9 mouse cellular contexts compared by ENCODE assay signal in genomic region chr9:122014241-122014667, GRCm38 (mm10). TPM values are rescaled to one million over a fixed set of nuclear protein-coding genes. Genes with fewer than 3 reads are reported as not detected.
DNase-seq lines count a peak whose midpoint lies in the region; ATAC-seq and TF ChIP-seq lines count a peak whose summit lies in the region.
"Had no signal": no experiment of that assay in that cellular context is flagged by ENCODE, and none has a peak within 500 bp of the region (broad histone marks: within the 10 kb centered on the region; RNA-seq: fewer than 3 reads in every experiment).

No protein-coding gene starts in this region.

- no peaks in the 10 kb centered on the region for H3K36me3 ChIP-seq in neural tube, embryonic 15.5 days
- H3K36me3 ChIP-seq in intestine, embryonic 15.5 days, result no peaks in the 10 kb centered on the region
- H3K36me3 ChIP-seq in stomach, postnatal 0 days (ENCODE audit: control insufficient read depth, insufficient read depth, low read length), result no peaks in the 10 kb centered on the region

- intact Hi-C loops in left cerebral cortex, postnatal 36 days (cut with DNase I), result no loop called here

- WGBS in neural tube, embryonic 15.5 days, result 12% methylated on average over 10 of the region's 10 CpGs
- 11% methylated on average over 10 of the region's 10 CpGs for whole genome bisulfite sequencing in intestine, embryonic 15.5 days
- WGBS in stomach, postnatal 0 days, result 15% methylated on average over 10 of the region's 10 CpGs

- peak; percentile 80 for DNase-seq in neural tube, embryonic 10.5 days (ENCODE audit: extremely low spot score, low spot score)
- DNase-seq in cerebellum, adult 8-10 months, result peak; percentile 83
- peak; percentile 70 to 75 for DNase-seq in frontal cortex, postnatal 25 days (ENCODE audit: low spot score in 2 of 2)
- DNase-seq in left cerebral cortex, postnatal 36 days (ENCODE audit: low spot score in 2 of 2), result peak; percentile 58 to 72
- peak; percentile 84 for DNase-seq in naive thymus-derived CD4-positive, alpha-beta T cell, adult 2 months (ENCODE audit: low read depth)
- peak; percentile 83 for DNase-seq in stomach, postnatal 0 days (ENCODE audit: low spot score)

- no peaks in the 10 kb centered on the region for H3K27me3 ChIP-seq in neural tube, embryonic 15.5 days (replicated peaks)
- no peaks in the 10 kb centered on the region for H3K27me3 ChIP-seq in intestine, embryonic 15.5 days (replicated peaks)
- H3K27me3 ChIP-seq in stomach, postnatal 0 days (ENCODE audit: control insufficient read depth, insufficient read depth, low read length), result no peaks in the 10 kb centered on the region

- no peak overlapping the region for H3K4me3 ChIP-seq in neural tube, embryonic 15.5 days (replicated peaks)
- H3K4me3 ChIP-seq in intestine, embryonic 15.5 days (replicated peaks), result no peak overlapping the region
- H3K4me3 ChIP-seq in stomach, postnatal 0 days (ENCODE audit: low read depth, low read length), result no peak overlapping the region
- H3K4me3 ChIP-seq: erythroblast, embryonic 14.5 days had no signal

- no peaks in the 10 kb centered on the region for H3K9me3 ChIP-seq in neural tube, embryonic 15.5 days (replicated peaks)
- no peaks in the 10 kb centered on the region for H3K9me3 ChIP-seq in intestine, embryonic 15.5 days
- no peaks in the 10 kb centered on the region for H3K9me3 ChIP-seq in stomach, postnatal 0 days (ENCODE audit: control insufficient read depth, low read length)

- H3K4me2 ChIP-seq in neural tube, embryonic 15.5 days, result no peak overlapping the region
- no peak overlapping the region for H3K4me2 ChIP-seq in intestine, embryonic 15.5 days (replicated peaks)
- no peak overlapping the region for H3K4me2 ChIP-seq in stomach, postnatal 0 days (replicated peaks; ENCODE audit: low read depth)

- ATAC-seq in neural tube, embryonic 15.5 days (ENCODE audit: low FRiP score), result no peak
- ATAC-seq in intestine, embryonic 15.5 days, result peak; percentile 28; the same call in 1 of the 2 replicates
- peak; percentile 49 for ATAC-seq in stomach, postnatal 0 days (ENCODE audit: low FRiP score, low TSS enrichment)

- TF ChIP-seq CTCF in stomach, postnatal 0 days (IDR thresholded peaks at IDR 0.05; ENCODE audit: low read depth), result peak; percentile 86

- H3K4me1 ChIP-seq in neural tube, embryonic 15.5 days, result peaks cover 7% of the 10 kb centered on the region
- H3K4me1 ChIP-seq in intestine, embryonic 15.5 days (replicated peaks), result peaks cover 3% of the 10 kb centered on the region; the same call in 1 of the 2 replicates
- no peaks in the 10 kb centered on the region for H3K4me1 ChIP-seq in stomach, postnatal 0 days (replicated peaks; ENCODE audit: control insufficient read depth, insufficient read depth)

- no peak for TF ChIP-seq EP300 in stomach, postnatal 0 days (optimal IDR thresholded peaks at IDR 0.05)

- no peak overlapping the region for H3K9ac ChIP-seq in neural tube, embryonic 15.5 days (replicated peaks)
- no peak overlapping the region for H3K9ac ChIP-seq in intestine, embryonic 15.5 days
- no peak overlapping the region for H3K9ac ChIP-seq in stomach, postnatal 0 days (ENCODE audit: low read length)

- no peak overlapping the region for H3K27ac ChIP-seq in neural tube, embryonic 15.5 days (replicated peaks)
- H3K27ac ChIP-seq in intestine, embryonic 15.5 days, result no peak overlapping the region
- no peak overlapping the region for H3K27ac ChIP-seq in stomach, postnatal 0 days (replicated peaks)

RNA-seq across cellular contexts. Expression of gene Pomgnt2, which starts 17.3 kb away (rescaled TPM):
- polyA plus RNA-seq in neural tube, embryonic 15.5 days (2015; fragmentation: Nextera tagmentation; extraction: Ambion mirVana), result 34.3 and 37.8 TPM in 2 replicates
- 12.9 and 15.9 TPM in 2 replicates for polyA plus RNA-seq in intestine, embryonic 15.5 days (2015; fragmentation: Nextera tagmentation; extraction: Ambion mirVana)
- total RNA-seq in left cerebral cortex, postnatal 36 days (2021), result 10 to 100 TPM; 38.0 to 38.2 TPM
- 6.6 and 7.3 TPM in 2 replicates for polyA plus RNA-seq in stomach, postnatal 0 days (2015; fragmentation: Nextera tagmentation; extraction: Ambion mirVana)
